Mouse (Mus musculus): Measurements from ENCODE around the gene Tex45. TPM values are rescaled to one million over a fixed set of nuclear protein-coding genes. Genes with fewer than 3 reads are reported as not detected.

The Tex45 gene
- polyA plus RNA-seq, 1 experiment, result 0.08 TPM

DNA sequence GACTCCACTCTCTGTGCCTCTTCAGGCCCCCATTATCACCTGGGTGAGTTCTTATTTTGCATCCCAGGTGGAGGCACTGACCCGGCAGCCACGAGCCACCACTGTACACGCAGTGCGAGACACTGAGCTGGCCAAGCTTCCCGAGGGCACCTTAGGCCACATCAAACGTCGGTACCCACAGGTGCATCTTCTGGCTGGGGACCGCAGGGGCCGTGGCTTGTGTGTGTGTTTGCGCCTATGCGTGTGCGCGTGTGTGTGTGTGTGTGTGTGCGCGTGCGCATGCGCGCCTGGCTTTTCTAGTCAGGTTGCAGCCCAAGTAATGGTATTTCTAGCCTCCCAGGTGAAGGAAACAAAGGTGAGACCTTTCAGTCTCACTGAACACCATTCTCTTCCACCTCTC, 61.3 kb downstream of the Tex45 start:
- no peak for TF ChIP-seq CTCF (IDR thresholded peaks at IDR 0.05; ENCODE audit: extremely low read depth, insufficient read length, insufficient replicate concordance, low read depth, low read length)
- no peak for TF ChIP-seq POLR2A (IDR thresholded peaks at IDR 0.05; ENCODE audit: low read depth, low read length)
- Histone ChIP-seq H3K27me3 (ENCODE audit: control insufficient read depth, insufficient read depth, low read length) (no peaks in the 10 kb centered on the region), H3K4me3 (ENCODE audit: low read depth, low read length) (no peak overlapping the region), H3K4me1 (ENCODE audit: control insufficient read depth, insufficient read depth, insufficient read length, low read length) (peaks cover 8% of the 10 kb centered on the region; the same call in 1 of the 2 replicates), H3K27ac (ENCODE audit: insufficient read depth, low read depth, low read length) (no peak overlapping the region), H3K36me3 (ENCODE audit: control insufficient read depth, insufficient read depth, low read length) (peaks cover 42% of the 10 kb centered on the region)
- WGBS, result 95% methylated on average over 18 of the region's 18 CpGs

DNA sequence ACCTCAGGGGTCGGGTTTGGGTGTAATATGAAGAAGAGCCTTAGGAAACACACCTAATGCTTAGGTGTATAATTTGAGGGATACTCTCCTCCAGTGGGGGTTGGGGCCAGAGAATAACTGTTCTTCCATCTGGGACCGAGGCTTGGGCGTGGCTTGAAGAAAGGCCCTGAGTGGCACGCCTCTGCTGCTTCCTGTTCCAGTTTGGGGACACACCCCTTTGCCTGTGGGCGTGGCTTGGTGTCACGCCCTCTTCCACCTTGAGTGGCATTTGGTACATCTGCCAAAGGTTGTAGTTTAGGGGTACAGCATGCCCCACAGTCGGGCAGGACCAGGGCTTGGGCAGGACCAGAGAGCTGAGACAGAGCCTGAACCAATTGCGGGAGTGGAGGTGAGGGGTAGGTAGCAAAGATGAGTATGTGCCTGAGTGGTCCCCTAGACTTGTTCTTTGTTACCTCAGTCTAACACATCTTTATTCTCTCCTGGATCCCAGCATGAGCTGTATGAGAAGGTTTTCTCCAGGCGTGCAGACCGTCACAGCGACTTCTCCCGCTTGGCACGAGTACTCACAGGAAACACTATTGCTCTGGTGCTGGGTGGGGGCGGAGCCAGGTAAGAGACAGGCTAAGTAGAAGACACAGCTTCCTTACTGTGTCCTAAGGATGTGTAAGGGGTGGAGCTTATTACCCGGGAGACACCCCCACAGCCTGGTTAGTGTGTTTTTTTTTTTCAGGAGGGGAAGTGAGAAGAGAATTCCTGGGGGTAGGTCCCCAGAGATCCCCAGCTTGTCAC, 65.6 kb downstream of the Tex45 start:
- Histone ChIP-seq H3K27ac (ENCODE audit: insufficient read depth, low read depth, low read length) (no peak overlapping the region), H3K27me3 (ENCODE audit: control insufficient read depth, insufficient read depth, low read length) (no peaks in the 10 kb centered on the region), H3K4me3 (ENCODE audit: low read depth, low read length) (no peak overlapping the region), H3K4me1 (ENCODE audit: control insufficient read depth, insufficient read depth, insufficient read length, low read length) (peaks cover 8% of the 10 kb centered on the region), H3K36me3 (ENCODE audit: control insufficient read depth, insufficient read depth, low read length) (peaks cover 53% of the 10 kb centered on the region)
- TF ChIP-seq POLR2A (IDR thresholded peaks at IDR 0.05; ENCODE audit: low read depth, low read length) (no peak), CTCF (IDR thresholded peaks at IDR 0.05; ENCODE audit: extremely low read depth, insufficient read length, insufficient replicate concordance, low read depth, low read length) (no peak)
- 62% methylated on average over 15 of the region's 15 CpGs for WGBS

Other genes with a start within 250 kb of the Tex45 start
- 13.3 and 21.8 TPM in 2 replicates for gene Insr, start 191.2 kb upstream of the Tex45 start, polyA plus RNA-seq (2012; rRNA removed)
- gene A430078G23Rik, start 117.4 kb upstream of the Tex45 start, polyA plus RNA-seq (2012; rRNA removed), result 0.69 and 0.80 TPM in 2 replicates
- gene Arhgef18, start 77.9 kb upstream of the Tex45 start, polyA plus RNA-seq (2012; rRNA removed), result 32.4 and 43.1 TPM in 2 replicates
- gene Pex11g, start 3.2 kb upstream of the Tex45 start, polyA plus RNA-seq (2012; rRNA removed), result 9.6 and 13.0 TPM in 2 replicates
- gene Zfp358, start 22.3 kb downstream of the Tex45 start, polyA plus RNA-seq (2012; rRNA removed), result 20.2 and 40.0 TPM in 2 replicates
- gene Mcoln1, start 29.6 kb downstream of the Tex45 start, polyA plus RNA-seq (2012; rRNA removed), result 123 and 389 TPM in 2 replicates
- gene Pnpla6, start 44.5 kb downstream of the Tex45 start, polyA plus RNA-seq (2012; rRNA removed), result 40.3 and 88.6 TPM in 2 replicates
- gene C330021F23Rik, start 97.1 kb downstream of the Tex45 start, polyA plus RNA-seq (2012; rRNA removed), result 0.51 and 3.4 TPM in 2 replicates
- 58.8 and 136 TPM in 2 replicates for gene Camsap3, start 116.4 kb downstream of the Tex45 start, polyA plus RNA-seq (2012; rRNA removed)
- gene Xab2, start 150.5 kb downstream of the Tex45 start, polyA plus RNA-seq (2012; rRNA removed), result 18.1 and 44.3 TPM in 2 replicates
- gene Pet100, start 150.7 kb downstream of the Tex45 start, polyA plus RNA-seq (2012; rRNA removed), result 1.8 and 2.5 TPM in 2 replicates
- not detected in 2 replicates for gene Pcp2, start 154.7 kb downstream of the Tex45 start, polyA plus RNA-seq (2012; rRNA removed)
- 134 and 330 TPM in 2 replicates for gene Stxbp2, start 160.1 kb downstream of the Tex45 start, polyA plus RNA-seq (2012; rRNA removed)
- 0.23 and 0.38 TPM in 2 replicates for gene Retn, start 184.9 kb downstream of the Tex45 start, polyA plus RNA-seq (2012; rRNA removed)
- gene Mcemp1, start 194.9 kb downstream of the Tex45 start, polyA plus RNA-seq (2012; rRNA removed), result 0.14 TPM in 1 of 2 replicates, not detected in the other
- 1.6 TPM in 1 of 2 replicates, not detected in the other for gene Fcor, start 201.5 kb downstream of the Tex45 start, polyA plus RNA-seq (2012; rRNA removed)
- 17.9 and 32.1 TPM in 2 replicates for gene Trappc5, start 205.4 kb downstream of the Tex45 start, polyA plus RNA-seq (2012; rRNA removed)
- 1.0 and 4.4 TPM in 2 replicates for gene Fcer2a, start 223.3 kb downstream of the Tex45 start, polyA plus RNA-seq (2012; rRNA removed)
- 0.11 TPM in 1 of 2 replicates, not detected in the other for gene Clec4g, start 249.8 kb downstream of the Tex45 start, polyA plus RNA-seq (2012; rRNA removed)